In the genomic region with DNA sequence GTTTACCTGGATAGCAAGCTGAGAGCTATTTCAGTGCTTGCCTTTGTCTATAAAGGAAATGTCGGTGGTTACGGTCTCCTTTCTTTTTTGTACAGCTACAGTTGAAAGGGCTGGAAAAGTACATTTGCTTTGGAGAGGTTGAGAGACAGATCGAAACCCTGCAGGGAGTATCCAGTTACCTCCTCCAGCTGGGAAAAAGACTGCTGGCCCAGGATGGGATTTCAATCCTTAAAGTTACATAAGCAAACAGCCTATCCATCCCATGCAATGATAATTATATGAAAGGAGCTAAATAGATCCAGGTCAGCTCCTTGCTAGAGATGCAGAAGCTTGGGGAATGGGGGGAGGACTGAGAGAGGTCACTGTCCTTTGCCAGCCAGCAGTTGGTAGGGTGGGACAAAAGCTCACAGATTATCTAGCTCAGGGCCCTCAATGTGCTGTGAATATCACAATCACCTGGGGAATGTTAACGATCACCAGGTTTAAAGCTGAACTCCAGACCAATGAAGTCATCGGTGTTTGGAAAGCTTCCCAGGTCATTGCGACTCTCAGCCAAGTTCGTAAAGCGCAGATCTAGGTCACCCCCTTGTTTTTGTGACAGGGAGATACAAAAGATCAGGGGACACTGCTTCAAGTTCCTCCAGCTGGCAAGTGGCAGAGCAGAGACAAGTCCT, we compare ENCODE assay signal across 10 mouse cellular contexts. TPM values are rescaled to one million over a fixed set of nuclear protein-coding genes. Genes with fewer than 3 reads are reported as not detected.
A peak's percentile ranks its signal among the peaks of the same experiment; 100 is the strongest.
DNase-seq lines count a peak whose midpoint lies in the region; ATAC-seq lines count a peak whose summit lies in the region.
"Had no signal": no experiment of that assay in that cellular context is flagged by ENCODE, and none has a peak within 500 bp of the region (broad histone marks: within the 10 kb centered on the region; RNA-seq: fewer than 3 reads in every experiment).

No protein-coding gene starts in this region.

- no peak overlapping the region for H3K27ac ChIP-seq in kidney, embryonic 16.5 days (ENCODE audit: low read length)
- H3K27ac ChIP-seq in embryonic facial prominence, embryonic 11.5 days (replicated peaks; ENCODE audit: low read depth, low read length) = peak overlapping the region; percentile 70
- H3K27ac ChIP-seq: lung, embryonic 15.5 days had no signal

- no peaks in the 10 kb centered on the region for H3K27me3 ChIP-seq in kidney, embryonic 16.5 days (ENCODE audit: insufficient read depth, low read length)
- no peaks in the 10 kb centered on the region for H3K27me3 ChIP-seq in embryonic facial prominence, embryonic 11.5 days (ENCODE audit: control insufficient read depth, insufficient read depth, low read length)
- H3K27me3 ChIP-seq: lung, embryonic 15.5 days had no signal

- no peak for ATAC-seq in kidney, embryonic 16.5 days (ENCODE audit: low FRiP score, low TSS enrichment)
- peak; percentile 73; the same call in 1 of the 2 replicates for ATAC-seq in embryonic facial prominence, embryonic 11.5 days (replicated peaks; ENCODE audit: insufficient number of reproducible peaks, low FRiP score, low TSS enrichment, low read depth)
- ATAC-seq in activated CD4-positive, CD25-positive, alpha-beta regulatory T cell, adult 4 months = no peak

- no peaks in the 10 kb centered on the region for H3K4me1 ChIP-seq in kidney, embryonic 16.5 days (ENCODE audit: insufficient read depth, low read length)
- no peaks in the 10 kb centered on the region for H3K4me1 ChIP-seq in embryonic facial prominence, embryonic 11.5 days (ENCODE audit: control insufficient read depth, insufficient read depth, low read length)
- H3K4me1 ChIP-seq: lung, embryonic 15.5 days had no signal

- peaks cover 3% of the 10 kb centered on the region; the same call in 1 of the 2 replicates for H3K9me3 ChIP-seq in kidney, embryonic 16.5 days (ENCODE audit: low read length)
- H3K9me3 ChIP-seq in embryonic facial prominence, embryonic 11.5 days (replicated peaks; ENCODE audit: control insufficient read depth, low read length) = no peaks in the 10 kb centered on the region
- H3K9me3 ChIP-seq: lung, embryonic 15.5 days had no signal

- DNase-seq in kidney, adult 11 months = peak; percentile 11
- peak; percentile 56 for DNase-seq in ZHBTc4 (ENCODE audit: low read depth, low spot score)
- DNase-seq in embryonic facial prominence, embryonic 11.5 days (ENCODE audit: low spot score) = peak; percentile 81
- peak; percentile 23 to 53 for DNase-seq in heart, postnatal 14 days
- no peak for DNase-seq in thymus, postnatal 14 days
- DNase-seq in urinary bladder, postnatal 14 days (ENCODE audit: low spot score) = no peak

- intact Hi-C loops in heart, postnatal 14 days (cut with DNase I) = no loop called here

- no peak overlapping the region for H3K9ac ChIP-seq in kidney, embryonic 16.5 days (replicated peaks; ENCODE audit: low read length)
- H3K9ac ChIP-seq in embryonic facial prominence, embryonic 11.5 days (replicated peaks; ENCODE audit: low read length) = no peak overlapping the region
- H3K9ac ChIP-seq: lung, embryonic 15.5 days had no signal

- H3K36me3 ChIP-seq in kidney, embryonic 16.5 days (ENCODE audit: insufficient read depth, low read length) = no peaks in the 10 kb centered on the region
- no peaks in the 10 kb centered on the region for H3K36me3 ChIP-seq in embryonic facial prominence, embryonic 11.5 days (replicated peaks; ENCODE audit: control insufficient read depth, insufficient read depth, low read depth, low read length)
- H3K36me3 ChIP-seq: lung, embryonic 15.5 days had no signal

- no peak overlapping the region for H3K4me2 ChIP-seq in kidney, embryonic 16.5 days (replicated peaks; ENCODE audit: low read depth, low read length)
- no peak overlapping the region for H3K4me2 ChIP-seq in embryonic facial prominence, embryonic 11.5 days (ENCODE audit: low read depth, low read length)
- H3K4me2 ChIP-seq: lung, embryonic 15.5 days had no signal

- no peak overlapping the region for H3K4me3 ChIP-seq in kidney, embryonic 16.5 days (ENCODE audit: low read length)
- no peak overlapping the region for H3K4me3 ChIP-seq in embryonic facial prominence, embryonic 11.5 days (ENCODE audit: low read depth, low read length)
- H3K4me3 ChIP-seq: lung, embryonic 15.5 days had no signal

- WGBS in kidney, embryonic 16.5 days = 30% methylated on average over 8 of the region's 8 CpGs
- 14% methylated on average over 8 of the region's 8 CpGs for WGBS in embryonic facial prominence, embryonic 11.5 days

RNA-seq across cellular contexts. Expression of gene BC035947, which starts 56.0 kb away (rescaled TPM):
- 1.5 and 1.8 TPM in 2 replicates for polyA plus RNA-seq in kidney, embryonic 16.5 days (2015; fragmentation: Nextera tagmentation; extraction: Ambion mirVana)
- polyA plus RNA-seq in embryonic facial prominence, embryonic 11.5 days (2014; fragmentation: Nextera tagmentation; extraction: Ambion mirVana) = 0.43 and 0.82 TPM in 2 replicates
- total RNA-seq in heart, postnatal 14 days (2021) = not detected
- not detected for polyA plus RNA-seq in activated CD4-positive, CD25-positive, alpha-beta regulatory T cell, adult 4 months (2017; shearing (Covaris generic))
- total RNA-seq: CH12.LX had no signal

RNA-seq across cellular contexts. Expression of gene Mogat1, which starts 57.2 kb away (rescaled TPM):
- 0.39 and 0.46 TPM in 2 replicates for polyA plus RNA-seq in kidney, embryonic 16.5 days (2015; fragmentation: Nextera tagmentation; extraction: Ambion mirVana)
- polyA plus RNA-seq in embryonic facial prominence, embryonic 11.5 days (2014; fragmentation: Nextera tagmentation; extraction: Ambion mirVana) = 0.92 and 1.9 TPM in 2 replicates
- total RNA-seq in heart, postnatal 14 days (2021) = not detected
- not detected for polyA plus RNA-seq in activated CD4-positive, CD25-positive, alpha-beta regulatory T cell, adult 4 months (2017; shearing (Covaris generic))
- total RNA-seq: CH12.LX had no signal

Comparison
In these comparisons a context has a peak if more than half of its experiments do, and no peak if none do; other contexts are left out.
1. DNase-seq: peak in kidney, adult 11 months (single experiment), ZHBTc4 (single experiment), embryonic facial prominence, embryonic 11.5 days (single experiment) and heart, postnatal 14 days (2 of 2); none in thymus, postnatal 14 days (single experiment) and urinary bladder, postnatal 14 days (single experiment).